Mouse (Mus musculus) megakaryocyte-erythroid progenitor cell, adult 5-6 weeks (primary cell): ENCODE results near the gene Dpf1. TPM values are rescaled to one million over a fixed set of nuclear protein-coding genes. Genes with fewer than 3 reads are reported as not detected.

Experiments
- ATAC-seq: replicated peaks from 2 replicates; pipeline ENCODE4 v1.8.0; 2016; ENCODE audit warnings: mild to moderate bottlenecking, inconsistent platforms; ENCODE audit not compliant: severe bottlenecking, poor library complexity, low FRiP score, low TSS enrichment
- total RNA-seq, 2 experiments: library from RNA; stranded (forward) in 1 of 2; stranded (reverse) in 1 of 2; fragments of 200-1000, 215-1000 nt in 1 of 2; fragments of >200 nt in 1 of 2; fragmentation: Nextera tagmentation in 1 of 2; gene quantifications; 2 replicates each; pipeline ENCODE4 v1.2.3; 2014 to 2017

Dpf1 gene
- total RNA-seq, 2 experiments from 2014 or later = 2.9 to 14.6 TPM

DNA sequence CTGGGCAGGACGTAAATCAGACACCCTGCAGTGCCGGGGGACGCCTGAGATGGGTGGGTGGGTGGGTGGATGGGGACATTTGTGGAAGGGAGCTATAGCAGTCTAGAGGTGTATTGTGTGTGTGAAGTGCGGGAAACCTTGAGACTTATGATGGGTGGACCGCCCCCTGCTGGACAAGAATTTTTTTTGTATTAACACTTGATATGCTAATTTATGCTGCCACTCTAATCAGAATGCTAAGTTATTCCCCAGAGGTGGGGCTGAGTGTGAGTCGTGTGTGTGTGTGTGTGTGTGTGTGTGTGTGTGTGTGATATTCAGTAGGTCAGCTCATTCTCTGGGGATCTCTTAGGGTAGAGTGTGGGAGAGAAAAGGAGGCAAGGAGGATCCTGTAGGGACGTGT, 2.9 kb downstream of the Dpf1 start:
- ATAC-seq = no peak

DNA sequence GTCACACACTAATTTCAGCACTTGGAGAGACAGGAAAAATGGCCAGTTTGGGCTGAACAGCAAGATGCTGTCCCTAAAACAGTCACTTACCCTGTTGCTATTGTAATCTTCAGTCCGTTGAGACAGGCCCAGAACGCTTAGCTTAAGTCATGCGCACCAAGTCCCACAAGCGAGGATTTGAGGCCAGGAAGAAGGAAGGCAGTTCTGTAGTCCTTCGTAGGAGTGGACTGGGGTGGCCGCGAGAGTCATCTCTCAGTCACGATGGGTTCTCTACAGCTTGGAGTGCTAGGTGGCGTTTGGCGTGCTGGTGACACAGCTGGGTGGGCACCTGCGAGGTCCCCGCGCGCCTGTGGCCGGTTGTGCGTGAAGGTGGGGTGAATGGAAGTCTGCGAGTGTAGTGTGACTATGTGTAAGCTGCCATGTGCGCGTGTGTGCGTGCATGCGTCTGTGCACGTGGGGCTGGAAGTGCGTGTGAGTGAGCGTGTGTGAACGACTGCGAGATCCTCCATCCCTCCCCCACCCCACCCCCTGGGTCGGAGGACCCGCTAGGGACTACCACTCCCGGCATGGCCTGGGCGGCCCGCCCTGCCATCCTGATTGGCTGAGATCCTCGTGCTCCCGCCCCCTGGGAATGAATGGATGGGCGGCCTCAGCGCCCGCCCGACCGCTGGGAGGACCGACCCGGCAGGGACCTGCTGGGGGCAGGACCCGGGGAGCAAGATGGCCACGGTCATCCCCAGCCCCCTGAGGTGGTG, 3.8 kb downstream of the Dpf1 start:
- ATAC-seq = peak; percentile 69

DNA sequence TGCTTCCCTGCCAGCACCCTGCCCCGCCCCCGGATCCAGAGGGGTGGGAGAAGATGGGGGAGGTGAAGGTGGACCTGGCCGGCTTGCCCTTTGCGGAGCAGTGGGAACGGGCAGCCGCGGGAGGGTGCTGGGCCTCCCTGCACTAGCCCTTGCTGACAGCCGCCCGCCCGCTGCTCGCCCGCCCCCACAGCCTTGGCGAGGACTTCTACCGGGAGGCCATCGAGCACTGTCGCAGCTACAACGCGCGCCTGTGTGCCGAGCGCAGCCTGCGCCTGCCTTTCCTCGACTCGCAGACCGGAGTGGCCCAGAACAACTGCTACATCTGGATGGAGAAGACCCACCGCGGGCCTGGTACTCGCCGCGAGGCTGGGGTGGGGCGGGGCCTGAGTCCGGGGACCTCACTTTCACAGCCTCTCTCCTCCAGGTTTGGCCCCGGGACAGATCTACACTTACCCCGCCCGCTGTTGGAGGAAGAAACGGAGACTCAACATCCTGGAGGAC, 5.5 kb downstream of the Dpf1 start:
- no peak for ATAC-seq

DNA sequence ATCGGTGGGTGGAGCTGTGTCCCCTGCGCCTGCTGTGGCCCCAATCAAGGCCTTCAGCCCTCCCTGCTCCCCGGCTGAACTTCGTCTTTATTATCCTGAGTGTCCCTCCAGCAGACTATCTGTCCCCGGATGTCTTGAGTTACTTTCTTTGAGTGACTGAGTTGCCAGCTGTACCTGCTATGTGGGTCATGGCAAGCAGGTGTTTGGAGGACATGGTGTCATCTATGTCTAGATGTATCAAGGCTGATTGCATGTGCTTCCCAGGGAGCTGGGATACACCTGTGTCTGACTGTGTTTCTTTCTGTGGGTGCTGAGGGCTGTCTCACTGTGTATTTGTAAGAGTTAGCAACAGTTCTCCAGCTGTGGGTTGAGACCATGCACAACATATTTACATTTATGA, 6.0 kb downstream of the Dpf1 start:
- ATAC-seq = no peak

DNA sequence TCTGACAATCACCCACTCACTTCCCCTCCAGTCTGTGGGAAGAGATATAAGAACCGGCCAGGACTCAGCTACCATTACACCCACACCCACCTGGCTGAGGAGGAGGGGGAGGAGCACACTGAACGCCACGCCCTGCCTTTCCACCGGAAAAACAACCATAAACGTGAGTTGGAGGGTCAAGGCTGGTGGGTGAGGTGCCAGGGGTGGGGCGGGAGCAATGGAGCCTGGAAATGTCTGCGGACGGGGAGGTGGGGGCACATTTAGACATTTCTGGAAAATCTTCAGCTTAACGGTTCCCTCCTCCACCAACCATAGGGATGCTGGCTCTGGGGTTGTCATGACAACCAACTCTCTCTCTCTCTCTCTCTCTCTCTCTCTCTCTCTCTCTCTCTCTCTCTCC, 9.3 kb downstream of the Dpf1 start:
- no peak for ATAC-seq

DNA sequence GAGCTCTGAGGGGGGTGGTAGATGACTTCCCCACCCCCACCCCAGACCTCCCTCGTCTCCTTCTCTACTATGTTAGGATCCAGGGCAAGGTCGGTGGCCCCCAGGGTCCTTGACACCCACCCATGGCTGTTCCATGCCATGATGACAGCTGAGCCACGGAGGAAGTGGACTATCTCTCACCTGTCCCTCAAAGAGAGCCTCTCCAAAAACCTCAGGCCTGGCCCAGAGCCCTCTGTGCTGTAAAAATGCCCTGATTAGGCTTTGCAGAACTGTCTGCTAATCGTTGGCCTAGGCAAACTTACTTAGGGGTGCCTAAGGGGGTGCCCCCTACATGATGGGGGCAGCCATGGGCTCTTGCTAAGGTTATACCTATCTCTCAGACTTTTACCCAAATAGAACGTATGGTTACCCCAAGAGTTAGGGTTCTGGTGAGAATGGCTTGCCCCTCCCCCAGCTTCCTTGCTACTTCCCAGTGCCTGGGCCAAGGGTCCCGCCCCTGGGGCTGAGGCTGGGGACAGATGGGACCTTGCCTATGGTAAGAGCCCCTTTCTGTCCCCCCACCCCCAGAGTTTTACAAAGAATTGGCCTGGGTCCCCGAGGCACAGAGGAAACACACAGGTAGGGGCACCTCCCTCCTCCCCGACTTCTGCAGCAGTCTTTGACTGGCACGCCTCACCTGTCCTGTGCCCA, 10.0 kb downstream of the Dpf1 start:
- ATAC-seq = no peak

DNA sequence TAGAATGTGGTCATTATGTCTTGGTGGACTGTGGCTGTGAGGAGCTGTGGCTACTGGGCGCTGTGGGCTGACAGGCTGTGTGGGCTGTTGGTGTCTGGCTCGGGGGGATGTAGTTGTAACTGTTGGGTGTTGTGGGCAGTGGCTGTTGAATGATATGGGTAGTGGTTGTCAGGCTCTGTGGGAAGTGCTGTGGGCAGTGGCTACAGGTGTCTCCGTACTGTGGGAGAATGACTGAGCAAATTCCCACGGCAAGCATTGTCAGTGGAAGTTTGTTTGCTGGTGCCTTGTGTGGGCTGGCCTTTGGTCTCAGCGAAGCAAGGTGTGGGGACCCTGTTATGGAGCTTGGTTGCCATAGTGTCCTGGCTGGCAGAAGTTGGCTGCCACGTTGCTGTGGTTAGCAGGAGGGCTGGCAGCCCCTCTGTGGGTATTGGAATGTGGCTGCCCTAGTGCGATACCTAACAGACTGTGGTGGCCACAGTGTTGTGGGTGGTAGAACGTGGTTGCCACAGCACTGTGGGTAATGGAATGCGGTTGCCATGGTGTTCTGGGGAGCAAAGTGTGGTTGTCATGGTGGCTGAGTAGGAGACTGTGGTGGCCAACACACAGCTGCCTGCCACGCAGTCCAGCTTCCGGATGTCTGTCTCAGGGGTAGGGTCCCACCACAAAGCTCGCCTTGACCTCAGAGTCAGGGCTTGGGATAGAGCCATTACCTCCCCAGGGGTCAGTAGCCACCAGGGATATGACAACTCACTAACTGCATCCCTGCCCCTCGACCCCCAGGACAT, 11.3 kb downstream of the Dpf1 start:
- peak; percentile 41 for ATAC-seq

DNA sequence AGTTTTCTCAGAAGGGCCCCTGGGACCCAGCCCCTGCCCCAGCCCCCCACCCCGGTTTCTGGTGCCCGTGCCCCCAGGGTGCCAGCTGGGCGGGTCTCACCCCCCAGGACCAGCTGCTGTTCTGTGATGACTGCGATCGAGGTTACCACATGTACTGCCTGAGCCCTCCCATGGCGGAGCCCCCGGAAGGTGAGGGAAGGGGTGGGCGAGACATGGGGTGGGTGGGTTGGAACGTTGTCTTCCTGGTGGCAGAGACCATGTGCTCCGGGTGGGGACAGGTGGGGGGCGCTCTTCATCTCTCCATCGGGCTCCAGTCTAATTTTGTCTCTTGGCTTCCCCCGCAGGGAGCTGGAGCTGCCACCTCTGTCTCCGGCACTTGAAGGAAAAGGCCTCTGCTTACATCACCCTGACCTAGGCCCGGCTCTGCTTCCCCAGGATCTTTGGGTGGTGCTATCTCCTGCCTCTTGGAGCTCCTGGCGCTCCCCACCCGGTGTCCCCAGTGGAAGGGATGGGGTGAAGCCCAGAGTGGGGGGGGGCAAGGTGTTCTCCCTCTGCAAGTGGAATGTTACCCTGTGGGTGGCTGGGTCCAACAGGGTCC, 12.5 kb downstream of the Dpf1 start:
- no peak for ATAC-seq

DNA sequence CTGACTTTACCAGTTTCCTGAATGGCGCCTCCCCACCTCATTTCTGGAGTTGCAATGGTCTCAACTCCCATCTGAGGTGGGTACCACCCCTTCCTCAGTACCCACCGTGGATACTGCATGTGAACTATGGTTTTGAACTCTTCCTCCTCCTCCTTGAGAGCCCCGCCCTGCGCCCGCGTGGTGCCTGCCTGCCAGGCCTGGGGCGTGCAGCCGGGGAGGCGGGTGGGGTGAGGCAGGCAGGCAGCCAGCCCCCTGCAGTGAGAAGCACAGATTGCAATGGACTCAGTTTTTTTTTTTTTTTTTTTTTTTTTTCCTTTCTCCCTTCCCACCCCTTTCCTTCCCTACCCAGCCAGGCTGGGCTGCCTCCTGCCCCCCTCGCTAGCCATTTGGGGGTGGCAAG, 13.2 kb downstream of the Dpf1 start:
- no peak for ATAC-seq

DNA sequence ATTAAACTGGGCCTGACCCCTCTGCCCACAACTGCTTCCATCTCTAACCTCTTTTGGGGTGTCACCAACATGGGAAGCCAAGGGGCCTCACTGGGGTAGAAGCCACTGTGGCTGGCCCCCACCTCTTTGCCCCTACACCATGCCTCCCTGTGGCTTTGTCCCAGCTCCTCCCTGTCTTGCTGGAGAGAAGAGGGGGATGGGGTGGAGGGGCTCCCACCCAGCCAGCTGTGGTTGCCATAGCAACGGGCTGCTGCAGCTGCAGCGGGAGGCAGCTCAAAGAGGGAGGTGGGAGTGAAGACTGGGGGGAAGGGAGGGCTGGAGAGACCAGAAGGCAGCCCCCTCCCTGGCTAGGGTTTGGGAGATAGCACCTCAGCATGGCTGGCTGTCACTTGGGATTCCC, 13.8 kb downstream of the Dpf1 start:
- ATAC-seq = no peak

DNA sequence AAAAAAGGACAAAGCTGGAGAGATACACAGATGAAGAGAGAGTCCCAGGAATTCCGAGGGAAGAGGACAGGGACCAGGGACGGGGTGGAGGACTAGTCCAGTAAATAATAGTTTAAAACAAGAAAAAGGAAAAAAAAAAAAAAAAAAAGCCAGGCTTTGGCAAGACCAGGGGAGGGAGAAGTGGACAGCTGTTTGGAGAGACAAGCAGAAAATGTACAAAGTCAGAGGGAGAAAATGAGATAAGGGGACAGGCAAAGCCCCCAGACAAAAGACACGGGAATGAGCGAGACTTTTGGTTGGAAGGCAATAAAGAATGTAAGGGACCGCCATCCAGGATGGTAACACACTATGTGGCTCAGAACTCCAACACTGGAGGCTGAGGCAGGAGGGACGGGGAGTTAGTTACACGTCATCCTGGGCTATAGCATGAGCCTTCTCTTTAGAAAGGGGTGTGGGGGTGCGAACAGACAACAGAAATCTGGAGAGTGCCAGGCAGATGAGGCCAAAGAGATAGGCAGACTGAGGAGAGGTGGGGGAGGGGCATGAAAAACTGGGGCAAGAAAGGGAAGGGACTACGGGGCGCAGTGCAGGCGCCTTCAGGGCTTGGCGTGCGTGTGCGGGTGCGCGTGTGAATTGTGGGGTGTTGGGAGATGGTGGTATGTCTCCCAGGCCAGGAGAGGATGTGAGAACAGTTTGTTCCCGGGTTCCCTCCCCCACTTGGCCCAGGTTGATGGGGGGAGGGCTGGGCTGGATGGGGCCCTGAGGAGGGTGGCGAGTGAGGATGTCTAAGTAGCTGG, 14.6 kb downstream of the Dpf1 start:
- peak; percentile 38 for ATAC-seq

DNA sequence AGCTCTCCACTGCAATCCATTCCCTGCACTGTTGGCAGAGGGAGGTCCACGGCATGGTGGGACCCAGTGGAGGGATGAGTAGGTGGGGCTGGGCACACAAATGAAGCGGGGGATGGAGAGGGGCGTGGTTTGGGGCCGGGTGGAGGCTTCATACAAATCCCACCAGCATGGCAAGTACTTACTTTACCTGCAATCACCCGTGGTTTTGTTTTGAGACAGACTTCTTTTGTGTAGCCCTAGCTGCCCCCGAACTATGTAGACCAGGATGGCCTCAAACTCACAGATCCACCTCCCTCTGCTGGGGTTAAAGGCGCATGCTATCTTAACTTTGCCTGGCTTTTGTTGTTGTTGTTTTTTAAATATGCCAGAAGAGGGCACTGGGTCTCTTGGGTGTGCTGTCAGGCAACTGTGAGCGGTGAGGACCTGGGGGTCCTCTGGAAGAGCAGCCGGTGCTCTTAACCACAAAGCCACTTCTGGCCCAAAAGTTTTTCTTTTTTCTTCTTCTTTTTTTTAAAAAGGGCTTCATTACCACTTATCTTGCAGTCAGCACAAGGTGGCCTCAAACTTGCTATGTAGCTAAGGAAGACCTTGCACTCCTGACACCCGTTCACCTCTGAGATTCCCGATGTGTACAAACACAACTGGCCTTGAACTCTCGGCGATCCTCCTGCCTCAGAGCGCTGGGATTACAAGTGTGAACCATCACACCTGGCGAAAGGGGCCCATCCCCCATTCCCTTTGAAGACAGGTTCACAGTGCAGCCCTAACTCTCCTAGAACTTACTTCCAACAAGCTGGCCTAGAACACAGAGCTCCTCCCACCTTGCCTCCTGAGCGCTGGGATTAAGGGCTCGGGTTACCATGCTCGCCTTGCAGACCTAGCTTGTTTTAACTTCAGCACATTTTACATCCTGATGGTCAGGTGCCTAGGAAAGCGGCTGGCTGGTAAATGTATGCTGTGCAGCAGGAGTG, 15.9 kb downstream of the Dpf1 start:
- ATAC-seq = peak; percentile 43

DNA sequence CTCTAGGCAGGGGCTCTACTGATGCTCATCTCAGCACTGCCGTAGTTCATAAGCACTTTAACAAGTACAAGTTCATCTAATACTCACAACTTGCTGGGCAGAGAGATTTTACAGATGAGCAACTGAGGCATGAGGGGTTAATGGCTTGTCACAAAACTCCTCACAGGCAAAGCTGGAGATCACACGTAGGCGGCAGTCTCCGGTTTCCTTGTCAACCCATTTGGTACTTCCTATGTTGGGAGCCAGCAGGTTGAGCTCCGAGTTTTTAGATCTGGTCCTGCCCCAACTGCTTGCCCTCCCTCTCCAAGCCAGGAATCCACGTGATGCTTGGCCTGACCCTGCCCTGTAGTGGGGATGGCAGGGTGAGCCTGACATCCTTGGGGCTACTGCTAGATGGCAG, 23.3 kb downstream of the Dpf1 start:
- no peak for ATAC-seq

DNA sequence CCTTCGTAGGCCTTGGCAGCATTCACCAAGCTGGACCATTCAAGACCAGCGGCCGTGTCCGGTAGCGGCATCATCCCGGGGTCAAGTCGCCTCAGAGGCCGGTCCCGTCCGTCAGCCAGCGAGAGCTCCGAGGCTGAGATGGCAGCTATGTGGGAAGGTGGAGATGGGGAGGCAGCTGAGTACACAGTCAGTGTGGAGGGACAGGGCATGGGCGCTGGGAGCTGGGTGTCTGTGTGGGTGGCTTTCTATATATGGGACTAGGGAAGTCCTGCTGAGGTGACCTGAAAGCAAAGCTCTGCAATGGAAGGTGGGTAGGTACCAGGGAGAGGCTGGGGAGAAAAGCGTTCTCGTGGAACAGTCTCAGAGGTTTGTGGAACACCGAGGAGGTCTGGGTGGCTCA, 25.2 kb downstream of the Dpf1 start:
- no peak for ATAC-seq

DNA sequence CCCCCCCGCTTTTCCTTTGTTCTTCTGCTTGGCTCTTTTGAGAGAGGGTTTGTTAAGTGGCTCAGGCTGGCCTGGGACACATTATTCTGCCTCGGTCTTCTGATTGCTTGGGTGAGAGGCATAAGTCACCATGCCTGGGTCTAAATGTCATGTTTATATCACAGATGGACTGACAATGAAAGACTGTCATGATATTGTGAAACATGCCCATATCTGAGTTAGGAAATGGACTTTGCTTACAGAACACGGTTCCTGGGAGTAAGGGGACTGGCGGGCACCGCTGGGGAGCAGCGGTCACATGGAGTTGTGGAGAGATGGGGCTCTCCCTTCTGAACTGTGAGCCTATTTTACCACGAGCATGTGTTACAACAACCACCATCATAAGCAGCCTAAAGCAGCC, 30.4 kb downstream of the Dpf1 start:
- no peak for ATAC-seq

DNA sequence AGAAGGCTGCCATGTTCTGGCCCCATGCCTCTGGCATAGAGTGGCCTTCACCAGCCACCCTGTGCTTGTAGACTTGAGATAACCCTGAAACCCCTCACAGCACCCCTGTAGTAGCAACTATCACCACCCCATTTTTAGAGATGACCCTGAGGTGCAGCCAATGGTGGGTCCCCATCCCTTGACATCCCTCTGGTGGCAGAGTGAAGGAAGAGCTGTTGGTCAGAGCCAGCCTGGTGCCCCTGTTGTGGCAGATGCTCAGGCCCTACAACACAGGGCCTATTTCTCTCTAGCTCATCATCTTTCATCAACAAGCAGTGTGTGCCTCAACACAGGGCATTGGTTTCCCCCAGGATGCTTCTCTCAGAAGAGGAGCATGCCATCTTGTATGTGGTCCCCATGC, 31.5 kb downstream of the Dpf1 start:
- ATAC-seq = 0 out of 2 replicates have a peak, but pooled peaks have one; percentile 31

DNA sequence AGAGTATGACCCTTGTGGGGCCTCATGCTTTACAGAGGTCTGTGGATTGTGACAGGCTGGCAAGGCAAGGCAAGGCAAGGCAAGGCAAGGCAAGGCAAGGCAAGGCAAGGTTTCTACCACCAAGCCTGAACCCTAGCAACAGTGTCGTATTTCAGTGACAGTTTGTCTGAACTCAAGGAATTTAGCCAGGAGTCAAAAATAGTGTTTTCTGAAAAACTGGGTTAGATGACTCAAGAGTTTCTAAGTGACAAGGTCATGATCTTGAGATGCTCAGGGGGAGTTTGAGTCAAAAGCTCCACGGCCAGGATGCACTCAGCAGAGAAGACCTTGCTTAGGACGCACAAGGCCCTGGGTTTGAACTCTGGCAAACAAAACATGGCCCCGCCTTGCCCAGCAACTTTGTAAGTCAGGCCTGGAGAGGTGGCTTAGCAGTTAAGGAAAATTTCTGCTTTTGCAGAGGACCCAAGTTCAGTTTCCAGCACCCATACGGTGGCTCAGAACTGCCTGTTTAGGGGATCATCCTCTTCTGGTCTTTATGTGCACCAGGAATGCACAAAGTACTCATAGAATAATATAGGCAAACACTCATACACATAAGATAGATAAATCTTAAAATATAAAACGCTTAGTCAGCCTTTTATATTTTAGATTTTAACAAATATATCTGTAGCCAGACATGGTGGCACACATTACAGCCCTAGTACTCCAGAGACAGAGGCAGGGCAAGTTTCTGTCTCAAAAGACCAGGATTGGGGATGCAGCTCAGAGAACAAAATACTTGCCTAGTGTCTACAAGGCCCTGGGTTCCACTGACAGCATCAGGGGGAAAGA, 32.3 kb downstream of the Dpf1 start:
- ATAC-seq = no peak
